Mouse (Mus musculus) granulocyte monocyte progenitor cell, adult 5-6 weeks (primary cell): ENCODE measurements around the gene Pde4b. TPM values are rescaled to one million over a fixed set of nuclear protein-coding genes. Genes with fewer than 3 reads are reported as not detected.
A peak's percentile ranks its signal among the peaks of the same experiment; 100 is the strongest.
"Not testable (repeated sequence)": the region's sequence is repeated elsewhere in the genome, so short reads cannot be mapped to it uniquely, and the experiment has no call there.

Experiments used
- ATAC-seq: replicated peaks from 2 replicates; pipeline ENCODE4 v1.8.0; 2016; ENCODE audit warnings: mild to moderate bottlenecking, moderate TSS enrichment, inconsistent platforms; ENCODE audit not compliant: poor library complexity, severe bottlenecking
- total RNA-seq, 2 experiments: library from RNA; stranded (forward) in 1 of 2; stranded (reverse) in 1 of 2; fragments of 200-712, 200-1000 nt in 1 of 2; fragments of >200 nt in 1 of 2; fragmentation: Nextera tagmentation in 1 of 2; gene quantifications; 2 replicates each; pipeline ENCODE4 v1.2.3; 2014 to 2017

Gene Pde4b
- total RNA-seq, 2 experiments from 2014 or later, result 6.1 to 10.3 TPM

DNA sequence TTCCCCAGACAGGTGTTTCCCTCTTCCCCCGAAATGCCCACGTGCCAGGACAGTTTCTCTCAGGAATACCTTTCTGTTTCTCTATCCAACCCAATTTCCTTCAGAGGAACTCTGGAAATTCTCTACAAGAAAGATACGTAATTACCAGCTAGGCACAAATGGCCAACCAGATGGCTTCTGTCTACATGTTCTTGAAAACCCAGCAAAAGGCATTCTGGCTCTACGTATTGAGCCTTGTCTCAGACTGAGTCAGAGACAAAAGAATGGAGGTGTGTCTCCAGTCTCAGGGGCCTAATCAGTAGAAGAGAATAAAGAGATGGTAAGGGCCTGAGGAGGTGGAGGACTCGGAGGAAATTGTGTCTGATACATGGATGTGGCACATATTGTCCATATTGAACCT, 356.2 kb downstream of the Pde4b start:
- no peak for ATAC-seq

DNA sequence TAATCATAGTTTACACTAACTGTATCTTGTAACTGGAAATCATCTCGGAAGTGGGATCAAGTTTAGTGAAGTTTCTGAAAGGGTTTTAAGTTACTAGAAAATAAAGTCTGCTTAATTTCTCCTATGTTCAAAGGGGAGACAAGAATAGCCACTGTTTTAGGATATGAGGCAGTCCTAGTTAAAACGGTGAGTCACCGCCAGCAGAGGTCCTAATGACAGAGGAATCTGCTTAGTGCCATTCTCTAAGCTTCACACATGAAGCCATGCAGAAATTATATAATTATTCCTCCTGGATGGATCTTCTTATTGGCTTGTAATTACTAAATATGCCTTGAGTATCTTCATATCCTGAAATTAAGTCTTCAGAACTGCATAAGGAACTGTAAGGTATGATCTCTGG, 357.2 kb downstream of the Pde4b start:
- ATAC-seq, result no peak

DNA sequence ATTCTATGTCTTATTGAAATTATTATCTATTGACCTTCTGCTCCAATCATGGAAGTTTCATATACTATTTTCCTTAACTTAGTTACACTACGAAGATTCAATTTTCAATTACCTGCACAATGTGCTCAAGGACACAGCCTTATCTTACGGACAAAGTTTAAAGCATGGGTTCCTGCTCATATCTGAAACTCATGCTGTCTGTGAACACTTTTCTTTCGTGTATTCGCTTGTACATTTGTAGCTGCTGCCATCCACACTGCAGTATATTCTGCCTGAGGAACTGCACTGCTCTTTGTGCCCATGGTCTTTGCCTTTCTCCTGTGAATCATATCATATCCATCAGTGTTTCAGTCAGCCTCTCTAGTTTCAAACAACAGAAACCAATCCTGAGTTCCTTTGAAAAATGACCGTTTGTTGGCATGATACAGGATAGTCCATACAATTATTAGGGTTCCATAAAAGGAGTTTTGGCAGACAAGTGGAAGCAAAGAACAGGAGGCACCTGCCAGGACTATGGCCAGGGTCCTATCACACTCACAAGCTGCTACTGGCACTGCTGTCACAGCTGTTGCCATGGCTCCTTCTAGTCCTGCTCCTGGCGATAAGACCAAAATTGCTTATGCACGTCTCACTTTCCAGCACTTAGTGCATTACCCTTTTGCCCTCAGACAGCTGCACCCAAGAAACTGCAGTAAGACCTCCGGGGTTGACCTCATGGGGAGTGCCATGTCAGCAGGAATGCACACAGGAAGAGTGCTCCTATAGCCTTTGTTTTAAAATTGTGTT, 359.0 kb downstream of the Pde4b start:
- no peak for ATAC-seq

- no peak for ATAC-seq
Measured at GRCm38 (mm10) chr4:102456426-102456825, 369.1 kb downstream of the Pde4b start.

DNA sequence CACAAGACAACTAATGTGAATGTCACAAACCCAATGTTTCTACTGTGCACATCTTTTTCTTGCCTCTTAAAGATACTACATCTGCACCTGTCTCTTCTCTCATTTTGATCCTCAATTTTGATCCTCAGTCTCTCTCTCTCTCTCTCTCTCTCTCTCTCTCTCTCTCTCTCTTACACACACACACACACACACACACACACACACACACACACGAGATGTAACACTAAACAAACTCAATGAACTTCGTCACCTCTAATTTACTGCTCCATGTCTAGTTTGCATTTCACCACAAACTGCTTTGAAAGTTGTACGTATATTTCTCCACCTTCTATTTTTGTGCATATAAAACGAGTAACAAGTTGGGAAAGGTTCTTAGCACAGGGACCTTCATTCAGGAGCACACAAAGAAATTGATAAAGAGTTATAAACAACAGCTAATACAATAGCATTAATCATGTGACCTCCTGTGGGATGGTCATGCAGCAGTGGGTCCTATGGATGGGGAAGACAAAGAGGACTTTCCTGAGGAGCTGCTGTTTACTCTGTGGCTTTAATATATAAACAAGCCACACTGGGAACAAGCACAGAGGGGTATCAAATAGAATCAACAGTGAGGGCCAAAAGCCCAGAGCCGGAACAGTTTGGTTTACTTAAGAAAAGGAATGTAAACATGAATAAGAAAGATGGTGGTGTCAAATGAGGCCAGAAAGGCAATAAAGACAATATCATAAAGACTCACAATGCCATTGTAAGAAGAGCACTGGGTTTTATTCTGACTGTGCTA, 372.1 kb downstream of the Pde4b start:
- ATAC-seq, result no peak

DNA sequence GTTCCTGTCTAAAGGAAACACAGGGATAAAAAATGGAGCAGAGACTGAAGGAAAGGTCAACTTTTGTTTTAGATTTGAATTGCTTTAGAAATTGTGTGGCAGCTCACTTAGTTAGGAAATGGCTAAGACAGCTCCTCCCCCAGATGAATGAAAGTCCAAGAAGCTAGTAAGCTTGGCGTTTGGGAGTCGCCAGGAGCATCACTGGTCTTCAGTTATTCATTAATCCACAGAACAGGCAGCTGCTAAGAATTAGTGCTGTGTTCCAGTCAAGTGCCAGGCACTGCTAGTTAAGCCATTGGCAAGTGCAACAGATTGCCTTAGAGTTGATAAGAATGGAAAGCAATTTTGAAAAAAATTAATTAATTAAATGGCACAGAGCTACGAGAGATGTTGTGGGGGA, 390.8 kb downstream of the Pde4b start:
- ATAC-seq, result no peak

- no peak for ATAC-seq
Measured at GRCm38 (mm10) chr4:102478860-102479259, 391.5 kb downstream of the Pde4b start.

DNA sequence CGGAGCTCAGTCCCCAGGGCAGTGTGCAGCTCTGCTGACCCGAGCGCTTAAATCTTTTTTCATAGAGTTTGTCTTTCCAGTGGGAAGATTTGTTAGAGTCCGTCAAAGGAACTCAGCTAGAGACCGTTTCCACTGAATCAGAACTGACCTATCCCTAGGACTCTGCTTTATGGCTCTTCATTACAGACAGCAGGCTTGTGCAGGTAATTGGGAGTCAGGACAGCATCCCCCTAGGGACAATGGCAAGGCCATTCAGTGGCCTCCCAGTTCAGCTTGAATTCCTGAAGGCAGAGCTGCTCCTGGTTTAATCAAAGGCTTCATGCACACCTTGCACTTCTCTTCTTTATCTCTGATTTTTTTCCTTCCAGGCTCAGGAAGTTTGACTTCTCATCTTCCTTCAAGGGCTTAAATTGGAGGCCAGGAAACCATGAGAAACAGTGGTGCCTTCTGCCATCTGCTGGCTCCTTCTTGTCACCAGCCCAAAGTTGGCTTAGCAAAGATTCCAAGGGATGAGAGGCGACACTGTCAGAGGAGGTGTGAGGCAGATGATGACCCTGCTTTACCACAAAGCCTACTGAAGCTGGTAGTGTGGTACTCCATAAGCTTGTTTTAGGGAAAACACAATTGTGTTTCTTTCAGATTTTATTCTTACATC, 393.6 kb downstream of the Pde4b start:
- peak; percentile 42; the same call in 1 of the 2 replicates for ATAC-seq

DNA sequence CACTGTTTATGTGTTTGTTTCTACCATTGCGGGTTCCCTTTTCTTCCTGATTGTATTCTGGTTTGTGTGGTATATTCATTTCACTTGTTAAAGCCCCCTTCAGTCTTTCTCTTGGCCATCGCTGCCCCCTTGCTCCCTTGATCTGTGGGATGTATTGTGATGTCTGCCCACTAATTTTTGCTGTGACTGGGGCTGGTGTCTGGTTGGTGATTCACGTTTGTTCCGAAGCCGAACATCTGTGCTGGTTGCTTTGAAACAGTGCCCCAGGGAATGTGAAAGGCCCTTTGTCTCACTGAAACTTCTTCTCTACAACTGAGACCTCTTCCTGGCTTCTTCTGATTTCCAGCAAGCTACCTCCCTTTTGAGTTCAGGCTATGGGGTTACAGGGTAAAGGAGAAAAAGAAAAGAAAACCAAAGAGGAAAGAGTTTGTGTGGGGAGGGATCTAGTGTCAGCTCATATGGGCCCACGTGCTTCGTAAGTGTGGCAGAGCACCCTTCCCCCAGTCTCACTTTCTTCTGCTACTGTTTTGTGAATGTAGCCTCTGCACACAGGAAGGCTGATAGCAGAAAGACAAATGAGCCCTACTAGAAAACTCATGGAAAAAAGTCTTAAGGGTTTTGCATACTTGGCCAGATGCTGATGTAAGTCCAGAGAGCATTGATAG, 396.1 kb downstream of the Pde4b start:
- no peak for ATAC-seq

DNA sequence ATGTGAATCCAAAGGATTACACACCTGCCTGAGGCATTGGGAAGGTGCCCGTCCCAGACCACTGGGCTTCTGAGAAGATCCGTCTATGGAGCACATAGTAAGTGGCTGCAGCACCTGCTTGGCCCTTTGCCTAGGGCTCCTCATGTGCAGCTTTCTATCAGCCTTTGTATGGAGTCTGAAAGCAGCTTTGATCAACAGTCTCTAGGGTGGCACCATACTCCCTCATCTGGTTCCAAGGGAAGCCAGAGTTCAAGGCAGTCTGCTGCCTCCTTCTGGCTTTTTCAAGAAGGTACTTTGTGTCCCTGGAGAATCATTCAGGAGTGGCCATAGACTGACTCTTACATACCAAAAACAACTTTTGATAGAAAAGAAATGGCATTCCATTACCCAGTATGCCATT, 397.4 kb downstream of the Pde4b start:
- ATAC-seq, result no peak

- ATAC-seq, result peak; percentile 55; the same call in 1 of the 2 replicates
Measured at GRCm38 (mm10) chr4:102486134-102486920, 399.0 kb downstream of the Pde4b start.

GRCm38 (mm10) chr4:102486921-102487240, 399.5 kb downstream of the Pde4b start:
- no peak for ATAC-seq

DNA sequence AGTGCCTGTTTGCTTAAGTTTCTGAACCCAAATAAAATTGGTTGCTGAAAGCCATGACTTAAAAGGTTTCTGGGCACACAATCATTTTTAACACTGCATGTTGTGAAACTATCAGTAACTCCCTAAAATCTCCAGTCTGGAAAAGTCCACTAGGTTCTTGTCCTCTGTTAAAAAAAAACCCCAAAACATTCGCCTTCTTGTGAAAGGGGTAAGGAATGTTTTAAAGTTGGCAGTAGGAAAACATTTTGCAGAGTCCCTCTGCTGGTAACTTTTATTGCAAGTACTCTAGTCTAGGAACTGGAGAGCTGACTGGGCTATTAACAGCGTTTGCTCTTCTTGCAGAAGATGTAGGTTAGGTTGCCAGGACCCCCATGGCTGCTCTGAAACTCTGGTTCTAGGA, 400.7 kb downstream of the Pde4b start:
- no peak for ATAC-seq

DNA sequence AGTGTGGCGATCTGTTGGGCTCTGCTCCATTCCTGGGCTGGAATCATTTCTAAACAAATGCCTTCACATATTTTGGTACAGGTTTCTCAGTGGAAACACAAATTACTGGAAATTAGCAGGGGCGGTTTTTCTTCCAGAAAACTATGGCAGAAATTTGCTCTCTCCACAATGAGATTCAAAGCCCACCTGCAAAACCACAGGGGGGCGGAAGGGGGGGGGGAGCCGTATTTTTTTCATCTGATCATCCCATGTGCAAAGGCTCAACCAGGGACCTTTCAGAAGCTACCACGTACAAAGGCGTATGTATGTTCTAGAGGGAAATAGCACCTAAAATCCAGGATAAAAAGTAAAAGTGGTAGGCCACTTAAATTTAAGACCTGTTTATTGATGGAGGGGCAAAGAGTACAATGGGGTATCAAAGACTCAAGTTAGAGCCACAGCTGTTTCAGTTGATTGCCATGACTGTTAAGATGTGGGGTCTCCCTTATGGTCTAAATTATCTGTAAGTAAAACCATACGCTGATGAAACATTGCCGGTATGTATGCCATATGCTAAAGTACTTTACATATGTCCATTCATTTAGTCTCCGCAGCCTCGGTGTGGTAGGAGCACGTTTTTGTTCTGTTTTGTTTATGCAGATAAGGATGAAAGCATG, 404.3 kb downstream of the Pde4b start:
- no peak for ATAC-seq

DNA sequence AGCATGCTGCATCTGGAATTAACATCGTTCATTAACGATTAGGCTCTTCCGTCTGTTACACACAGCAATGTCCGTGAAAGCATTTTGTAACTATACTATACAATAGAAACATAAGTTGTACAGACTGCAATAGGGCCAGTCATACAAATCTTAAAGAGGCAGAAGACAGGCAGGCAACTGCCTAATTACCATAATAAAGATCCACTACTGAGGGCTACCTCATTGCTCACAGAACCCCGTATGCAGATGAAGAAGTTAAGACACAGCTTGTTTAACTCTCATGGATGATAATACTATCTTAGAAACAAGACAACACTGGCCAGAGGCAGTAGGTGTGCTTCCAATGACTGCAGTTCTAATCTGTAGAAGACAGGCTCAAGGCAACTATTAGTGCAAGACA, 405.6 kb downstream of the Pde4b start:
- ATAC-seq, result no peak

- peak; percentile 74 for ATAC-seq
Measured at GRCm38 (mm10) chr4:102493342-102494128, 406.2 kb downstream of the Pde4b start.

- not testable (repeated sequence) for ATAC-seq
Measured at GRCm38 (mm10) chr4:102494203-102494602, 406.9 kb downstream of the Pde4b start.

DNA sequence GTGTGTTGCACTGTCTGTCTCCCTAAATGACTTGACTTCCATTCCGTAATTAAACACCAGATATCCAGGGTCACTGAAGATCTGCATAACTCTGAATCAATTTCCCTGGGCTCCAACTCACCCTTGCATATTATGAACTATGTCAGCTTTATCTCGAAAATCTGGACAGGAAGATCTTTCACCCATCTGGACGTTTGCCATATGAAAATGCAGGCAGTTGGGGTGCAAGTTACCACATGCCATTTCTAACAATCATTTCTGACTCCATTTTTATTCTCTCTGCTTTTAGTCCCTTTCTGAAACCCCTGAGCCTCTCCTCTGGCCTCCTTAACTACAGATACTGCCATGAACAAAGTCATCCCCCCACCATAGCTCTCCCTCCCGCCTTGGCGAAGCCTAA, 407.7 kb downstream of the Pde4b start:
- no peak for ATAC-seq

- no peak for ATAC-seq
Measured at GRCm38 (mm10) chr4:102495474-102495873, 408.1 kb downstream of the Pde4b start.
